Mouse (Mus musculus) layer of hippocampus, adult 6 months (tissue): ENCODE data around the gene Gm10778. TPM values are rescaled to one million over a fixed set of nuclear protein-coding genes. Genes with fewer than 3 reads are reported as not detected.

Source experiments
- long read RNA-seq, 2 experiments: library from polyadenylated mRNA; unstranded; transcript quantifications; one replicate each; pipeline ENCODE4 v2.0.0; 2019 to 2020
- polyA plus RNA-seq: library from polyadenylated mRNA; unstranded; fragments of <200 nt; fragmentation: Nextera tagmentation; gene quantifications from 2 replicates; pipeline ENCODE4 v1.2.3, GENCODE M21; 2021

The Gm10778 gene
- polyA plus RNA-seq = 1.5 and 1.7 TPM in 2 replicates
- long read RNA-seq, experiment 1, partial matches to known transcripts = 0 of 1 reads
- long read RNA-seq, experiment 1, other reads (novel, unspliced or antisense) = 1 of 1 reads
- long read RNA-seq, experiment 2, full-length matches to known transcripts = 15 of 18 reads
- long read RNA-seq, experiment 2, partial matches to known transcripts = 0 of 18 reads
- long read RNA-seq, experiment 2, other reads (novel, unspliced or antisense) = 3 of 18 reads

DNA sequence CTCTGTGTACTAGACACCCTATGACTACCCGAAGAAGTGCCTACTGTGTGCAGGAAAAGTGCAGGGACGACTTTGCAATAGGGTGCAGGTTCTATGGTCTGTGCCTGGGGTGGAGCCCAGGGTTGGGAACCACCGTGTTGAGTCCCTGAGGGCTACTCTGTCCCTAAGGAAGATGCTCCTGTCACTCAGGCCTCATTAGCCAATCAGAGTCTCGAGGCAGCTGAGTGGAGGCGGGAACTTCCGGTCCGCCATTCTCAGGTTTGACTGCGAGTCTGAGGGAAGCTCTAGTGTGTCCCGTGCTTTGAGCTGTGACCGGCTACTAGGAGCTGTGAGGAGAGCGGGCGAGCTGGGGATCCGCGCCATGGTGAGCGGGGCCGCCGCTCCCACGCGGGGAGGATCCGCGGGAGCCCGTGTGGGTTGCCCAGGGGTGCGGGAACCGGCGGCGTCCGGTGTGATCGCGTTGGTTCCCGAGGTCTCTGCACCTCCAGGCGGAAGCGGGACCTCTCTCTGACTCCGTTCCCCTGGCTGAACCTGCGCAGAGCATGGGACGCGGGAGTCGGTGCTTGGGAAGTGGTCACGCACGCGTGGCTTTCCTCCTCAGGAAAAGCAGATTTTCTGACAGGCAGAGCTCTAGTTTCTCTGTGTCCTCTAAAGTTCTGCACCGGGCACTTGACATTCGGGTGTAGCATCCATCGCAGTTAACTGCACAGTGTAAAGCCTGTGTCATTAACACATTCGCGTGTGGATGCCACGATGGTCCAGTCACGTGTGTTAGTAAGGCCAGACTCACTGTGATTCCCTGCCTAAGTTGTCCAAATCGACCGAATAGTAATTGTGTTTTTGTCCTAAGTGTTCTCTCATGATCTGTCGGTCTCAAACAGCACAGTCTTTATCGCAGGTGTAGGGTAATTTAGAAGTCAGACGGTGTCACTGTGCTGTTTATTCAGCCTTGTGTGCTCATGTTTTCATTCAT lies at the start of gene Gm10778:
Gene Gm10778 (plus strand): TSS at position 257 of the 973 bp plus-strand sequence.

DNA sequence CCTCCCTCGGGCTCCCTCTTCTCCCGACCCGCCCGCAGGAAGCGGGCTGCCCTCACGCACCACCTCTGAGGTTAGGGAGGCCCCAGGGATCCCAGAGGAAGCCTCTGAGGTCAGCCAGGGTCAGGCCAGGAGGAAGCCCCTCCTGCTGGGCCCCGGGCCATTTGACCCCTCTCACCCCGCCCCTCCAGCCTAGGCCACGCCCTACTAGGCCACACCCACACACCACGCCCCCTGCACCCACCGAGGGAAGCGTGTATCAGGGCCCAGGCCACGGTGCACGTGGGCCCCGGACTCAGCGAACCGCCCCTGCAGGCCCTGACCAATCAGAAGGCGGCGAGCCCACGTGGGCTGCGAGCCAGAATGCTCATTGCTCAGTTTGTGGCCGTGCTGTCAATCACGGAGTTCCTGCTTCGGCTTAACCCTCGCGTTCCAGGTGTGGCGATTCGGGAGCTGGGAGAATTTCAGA lies 48.1 kb upstream of the Gm10778 start, which contains the start of gene Tle6:
Gene Tle6 (minus strand): TSS at position 336 of the 466 bp plus-strand sequence.

DNA sequence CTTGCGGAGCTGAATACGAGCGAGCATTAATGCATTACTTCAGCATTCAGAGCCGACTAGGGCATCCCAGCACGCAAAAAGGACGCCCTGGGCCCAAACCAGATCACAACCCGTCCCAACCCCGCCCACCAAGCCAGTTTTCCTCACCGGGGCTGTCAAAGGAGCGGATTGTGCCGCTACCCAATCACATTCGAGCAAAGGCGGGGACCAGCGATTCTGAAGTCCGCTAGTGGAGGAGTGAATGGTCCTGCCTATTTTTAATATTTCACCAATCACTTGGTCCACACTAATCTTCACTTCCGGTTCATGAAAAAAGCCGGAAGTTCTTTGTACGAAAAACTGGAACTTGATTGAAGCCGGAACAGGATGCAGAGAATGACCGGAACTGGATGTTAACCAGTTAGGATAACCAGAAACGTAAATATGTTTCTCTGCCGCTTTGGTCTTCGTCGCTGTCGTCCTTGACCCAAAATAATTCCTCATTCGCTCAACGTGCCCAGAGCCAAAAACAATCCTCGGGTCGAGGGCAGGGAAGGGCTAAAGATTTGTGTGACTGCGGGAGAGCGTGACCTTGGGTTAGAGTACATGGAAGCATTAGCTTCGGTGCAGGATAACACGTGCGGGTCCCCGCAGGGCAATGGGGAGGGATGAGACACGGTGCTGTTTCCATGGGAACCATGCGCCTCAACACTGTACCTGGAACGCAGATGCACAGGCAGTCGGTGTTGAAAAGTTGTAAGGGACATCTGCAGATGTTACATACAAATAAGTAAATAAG lies 42.7 kb upstream of the Gm10778 start, which contains the start of gene BC025920:
Gene BC025920 (plus strand): TSS at position 297 of the 778 bp plus-strand sequence.

DNA sequence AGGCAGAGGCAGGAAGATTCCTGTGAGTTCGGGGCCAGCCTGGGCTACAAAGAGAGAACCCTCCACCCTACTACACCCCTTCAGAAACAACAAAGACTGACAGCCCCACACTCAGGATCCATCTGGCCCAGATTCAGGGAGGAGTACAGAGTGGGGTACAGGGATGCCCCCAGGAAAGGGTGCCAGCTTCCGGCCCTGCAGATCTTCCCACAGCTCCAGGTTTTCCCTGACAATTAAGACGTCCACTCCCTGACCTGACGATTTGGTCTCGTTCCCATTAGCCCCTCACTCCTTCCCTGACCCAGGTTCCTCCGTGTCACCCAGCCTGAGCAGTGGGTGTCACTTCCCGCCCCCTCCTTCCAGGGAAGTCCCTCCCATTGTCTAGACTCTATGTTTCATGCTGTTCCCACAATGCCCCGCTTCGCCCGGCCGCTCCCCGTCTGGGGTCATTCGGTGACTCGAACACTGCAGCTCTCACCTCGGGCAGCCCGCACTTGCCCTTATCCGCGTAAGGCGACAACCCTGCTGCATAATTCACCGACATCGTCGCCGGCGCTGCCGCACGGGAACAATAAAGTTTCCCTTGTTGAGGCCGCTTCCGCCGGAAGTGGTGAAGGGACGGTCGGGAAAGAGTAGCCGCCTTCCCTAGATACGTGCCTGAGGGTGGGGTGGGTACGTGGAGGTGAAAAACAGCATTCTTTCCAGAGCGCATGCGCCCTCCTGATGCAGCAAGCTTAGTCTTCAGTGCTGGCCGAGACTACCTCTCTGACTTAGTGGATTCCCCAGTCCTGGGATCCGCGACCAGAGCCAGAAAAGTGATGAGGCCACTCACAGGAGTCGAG lies 21.6 kb upstream of the Gm10778 start, which contains the start of gene Sirt6:
Gene Sirt6 (minus strand): TSS at position 804 of the 842 bp plus-strand sequence.

DNA sequence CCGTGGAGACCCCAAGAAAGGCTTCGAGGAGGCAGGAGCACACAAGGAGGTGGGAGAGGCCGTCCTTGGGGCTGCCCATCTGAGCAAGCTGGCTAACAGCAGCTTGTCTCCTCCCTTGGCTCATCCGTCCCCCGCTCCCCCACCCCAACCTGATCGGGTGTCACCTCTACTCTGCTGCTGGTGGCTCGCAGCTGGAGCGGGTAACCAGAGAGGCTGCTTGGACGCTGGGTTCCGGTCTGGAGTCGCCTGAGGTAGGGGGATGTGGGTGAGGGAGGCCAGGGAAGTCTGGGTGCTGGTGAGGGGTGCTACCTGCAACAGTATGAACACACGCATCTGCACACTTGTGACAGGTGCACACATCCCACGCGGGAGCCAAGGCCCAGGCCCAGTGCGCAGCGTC lies 20.5 kb upstream of the Gm10778 start, which contains the start of gene Ankrd24:
Gene Ankrd24 (plus strand): TSS at position 151 of the 400 bp plus-strand sequence.

DNA sequence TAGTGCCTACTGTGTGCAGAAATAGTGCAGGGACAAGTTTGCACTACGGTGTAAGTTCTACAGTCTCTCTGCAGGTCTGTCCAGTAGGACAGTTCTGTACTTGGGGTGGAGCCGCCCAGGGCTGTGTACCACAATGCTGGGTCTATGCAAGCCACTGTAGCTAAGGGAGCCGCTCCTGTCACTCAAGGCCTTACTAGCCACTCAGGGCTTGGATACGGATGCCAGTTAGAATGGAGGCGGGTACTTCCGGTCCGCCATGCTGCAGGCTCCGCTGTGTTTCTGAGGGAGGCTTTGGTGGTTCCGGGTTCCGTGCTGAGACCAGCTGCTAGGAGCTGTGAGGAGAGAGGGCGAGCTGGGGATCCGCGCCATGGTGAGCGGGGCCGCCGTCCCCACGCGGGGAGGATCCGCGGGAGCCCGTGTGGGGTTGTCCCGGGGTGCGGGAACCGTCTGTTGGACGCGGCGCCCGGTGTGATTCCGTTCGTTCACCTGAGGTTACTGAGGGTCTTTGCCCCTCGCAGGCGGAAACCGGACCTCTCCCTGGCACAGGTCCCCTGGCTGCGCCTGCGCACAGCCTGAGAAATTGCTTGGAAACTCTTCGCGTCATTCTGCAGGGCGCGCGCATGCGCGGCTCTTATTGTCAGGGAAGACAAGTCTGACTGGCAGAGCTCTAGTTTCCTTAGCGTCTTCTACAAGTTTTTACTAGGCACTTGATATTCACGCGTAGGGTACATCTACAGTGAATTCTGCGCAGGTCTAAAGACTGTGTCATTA lies 55.9 kb downstream of the Gm10778 start, which contains the start of gene Zfp433:
Gene Zfp433 (plus strand): TSS at position 295 of the 771 bp plus-strand sequence.

Other genes starting within 250 kb of the Gm10778 start
- gene Nfic, start 193.4 kb upstream of the Gm10778 start, polyA plus RNA-seq = 22.5 and 25.0 TPM in 2 replicates
- 60.5 and 83.1 TPM in 2 replicates for gene Celf5, start 166.3 kb upstream of the Gm10778 start, polyA plus RNA-seq
- gene Ncln, start 152.7 kb upstream of the Gm10778 start, polyA plus RNA-seq = 45.3 and 46.2 TPM in 2 replicates
- 0.43 and 0.55 TPM in 2 replicates for gene S1pr4, start 148.9 kb upstream of the Gm10778 start, polyA plus RNA-seq
- 2.6 and 3.5 TPM in 2 replicates for gene Gna15, start 124.8 kb upstream of the Gm10778 start, polyA plus RNA-seq
- 42.2 and 61.8 TPM in 2 replicates for gene Gna11, start 103.9 kb upstream of the Gm10778 start, polyA plus RNA-seq
- gene Aes, start 89.6 kb upstream of the Gm10778 start, polyA plus RNA-seq = 230 and 286 TPM in 2 replicates
- gene Tle2, start 74.5 kb upstream of the Gm10778 start, polyA plus RNA-seq = 3.0 and 3.9 TPM in 2 replicates
- gene Tle6, start 48.0 kb upstream of the Gm10778 start, polyA plus RNA-seq = 2.5 and 3.7 TPM in 2 replicates
- 0.24 and 0.54 TPM in 2 replicates for gene BC025920, start 42.8 kb upstream of the Gm10778 start, polyA plus RNA-seq
- gene Sirt6, start 21.3 kb upstream of the Gm10778 start, polyA plus RNA-seq = 24.3 and 28.2 TPM in 2 replicates
- 22.5 and 26.2 TPM in 2 replicates for gene Ankrd24, start 20.5 kb upstream of the Gm10778 start, polyA plus RNA-seq
- 4.8 and 7.5 TPM in 2 replicates for gene Zfp433, start 55.8 kb downstream of the Gm10778 start, polyA plus RNA-seq
- 4.8 and 5.4 TPM in 2 replicates for gene Gm3055, start 122.1 kb downstream of the Gm10778 start, polyA plus RNA-seq
- gene Gm4767, start 163.1 kb downstream of the Gm10778 start, polyA plus RNA-seq = 0.65 and 0.90 TPM in 2 replicates
- 3.1 TPM in 2 replicates for gene Gm32687, start 214.9 kb downstream of the Gm10778 start, polyA plus RNA-seq